Mouse (Mus musculus): ENCODE measurements at regions not wholly inside any gene's neighbourhood (a gene's known extent, or its start where the extent isn't known, plus 50 kb on each side); places are given as distances from the start of the nearest gene placed in this dataset.

GRCm38 (mm10) chr10:98837289-98838181 is 76.7 kb upstream of the Atp2b1 start:
- peaks cover under 1% of the 10 kb centered on the region; the same call in 1 of the 2 replicates for H3K9me3 ChIP-seq (ENCODE audit: control insufficient read depth, low read depth, low read length)
- H3K4me1 ChIP-seq (ENCODE audit: control insufficient read depth, insufficient read depth, low read length): no peaks in the 10 kb centered on the region
- no peak overlapping the region for H3K4me2 ChIP-seq (replicated peaks; ENCODE audit: low read depth, low read length)
- no peaks in the 10 kb centered on the region for H3K27me3 ChIP-seq (ENCODE audit: control insufficient read depth, insufficient read depth, low read length)
- no peaks in the 10 kb centered on the region for H3K36me3 ChIP-seq (ENCODE audit: control insufficient read depth, insufficient read depth, low read length)
- H3K4me3 ChIP-seq (ENCODE audit: low read depth, low read length): no peak overlapping the region
- H3K9ac ChIP-seq (replicated peaks; ENCODE audit: low read depth, low read length): no peak overlapping the region
- no peak for ATAC-seq (ENCODE audit: insufficient number of reproducible peaks, insufficient read depth, low FRiP score, low read depth)
- WGBS: 62% methylated on average over 16 of the region's 16 CpGs
- no peak overlapping the region for H3K27ac ChIP-seq (ENCODE audit: low read length)

DNA sequence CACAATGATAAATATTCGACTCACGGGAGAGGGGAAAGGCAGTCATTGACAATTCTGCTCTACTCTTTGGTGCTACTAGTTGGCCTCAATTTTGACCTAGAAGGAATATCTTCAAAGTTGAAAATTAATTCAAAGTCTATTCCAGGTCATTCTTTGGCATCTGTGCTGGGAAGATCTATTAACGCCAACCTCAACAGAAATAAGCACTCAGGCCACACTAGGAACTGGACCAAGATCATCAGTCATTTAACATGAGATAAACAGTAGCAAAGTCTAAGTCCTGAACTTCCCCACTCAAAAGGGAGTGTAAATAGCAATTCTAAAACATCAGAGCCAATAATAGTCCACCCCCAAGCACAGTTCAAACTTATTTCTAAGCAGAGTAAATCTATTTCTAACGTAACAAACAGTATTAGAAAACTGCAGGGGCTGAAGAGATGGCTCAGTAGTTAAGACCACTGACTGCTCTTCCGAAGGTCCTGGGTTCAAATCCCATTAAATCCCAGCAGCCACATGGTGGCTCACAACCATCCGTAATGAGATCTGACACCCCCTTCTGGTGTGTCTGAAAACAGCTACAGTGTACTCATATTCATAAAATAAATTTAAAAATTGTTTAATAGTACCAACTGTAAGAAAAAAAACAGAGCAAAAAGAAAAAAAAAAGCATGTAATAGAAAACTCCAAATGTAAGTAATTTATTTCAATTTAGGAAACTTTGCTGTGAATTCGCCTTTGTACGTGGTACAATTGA is 75.1 kb upstream of the Atp2b1 start:
- ATAC-seq (ENCODE audit: insufficient number of reproducible peaks, insufficient read depth, low FRiP score, low read depth): no peak
- 81% methylated on average over 8 of the region's 8 CpGs for WGBS
- Histone ChIP-seq H3K9ac (replicated peaks; ENCODE audit: low read depth, low read length) (no peak overlapping the region), H3K4me3 (ENCODE audit: low read depth, low read length) (no peak overlapping the region), H3K36me3 (ENCODE audit: control insufficient read depth, insufficient read depth, low read length) (no peaks in the 10 kb centered on the region), H3K4me1 (ENCODE audit: control insufficient read depth, insufficient read depth, low read length) (no peaks in the 10 kb centered on the region), H3K9me3 (ENCODE audit: control insufficient read depth, low read depth, low read length) (peaks cover 14% of the 10 kb centered on the region), H3K27ac (ENCODE audit: low read length) (no peak overlapping the region), H3K4me2 (replicated peaks; ENCODE audit: low read depth, low read length) (no peak overlapping the region), H3K27me3 (ENCODE audit: control insufficient read depth, insufficient read depth, low read length) (no peaks in the 10 kb centered on the region)

DNA sequence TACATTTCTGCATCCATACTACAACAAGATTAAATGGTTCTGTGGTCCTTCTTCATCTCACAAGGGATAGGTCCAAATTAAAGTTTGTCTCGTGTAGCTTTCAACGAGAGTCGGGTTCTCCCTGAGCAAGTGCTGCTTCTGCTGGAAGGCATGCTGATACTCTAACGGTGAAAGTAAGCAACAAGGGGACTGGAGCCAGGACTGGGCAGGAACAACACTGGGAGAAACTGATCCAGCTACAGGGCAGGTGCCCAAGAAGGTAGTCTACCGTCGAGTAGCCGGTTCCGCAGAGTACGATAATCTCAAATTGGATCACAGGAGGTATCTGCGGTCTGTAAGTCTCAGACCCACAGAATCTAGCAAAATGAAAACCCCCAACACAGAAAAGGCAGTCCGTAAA is 74.2 kb upstream of the Atp2b1 start:
- ATAC-seq (ENCODE audit: insufficient number of reproducible peaks, insufficient read depth, low FRiP score, low read depth): no peak
- no peak overlapping the region for H3K4me3 ChIP-seq (ENCODE audit: low read depth, low read length)

DNA sequence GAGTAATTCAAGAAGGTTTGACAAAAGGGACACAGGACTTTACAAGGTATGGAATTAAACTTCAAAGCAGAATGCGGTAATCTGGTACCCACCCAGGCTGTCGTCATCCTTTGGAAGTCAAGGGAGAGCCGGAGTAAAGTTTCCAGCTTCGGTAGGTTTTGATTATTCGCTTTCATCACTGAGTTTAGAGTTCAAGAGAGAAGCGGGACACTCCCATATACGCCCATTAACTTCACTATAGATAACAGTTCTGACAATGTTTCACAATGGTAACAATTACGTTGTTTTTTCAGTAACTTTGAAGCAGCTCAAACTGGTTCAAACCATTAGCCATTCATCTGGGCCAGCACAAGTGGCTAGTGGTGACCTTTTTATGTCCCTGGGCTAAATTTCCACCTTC is 73.8 kb upstream of the Atp2b1 start:
- Histone ChIP-seq H3K4me3 (ENCODE audit: low read depth, low read length) (no peak overlapping the region), H3K9me3 (ENCODE audit: control insufficient read depth, low read depth, low read length) (peaks cover 15% of the 10 kb centered on the region), H3K27me3 (ENCODE audit: control insufficient read depth, insufficient read depth, low read length) (no peaks in the 10 kb centered on the region), H3K36me3 (ENCODE audit: control insufficient read depth, insufficient read depth, low read length) (no peaks in the 10 kb centered on the region), H3K9ac (replicated peaks; ENCODE audit: low read depth, low read length) (no peak overlapping the region), H3K4me1 (ENCODE audit: control insufficient read depth, insufficient read depth, low read length) (no peaks in the 10 kb centered on the region), H3K27ac (ENCODE audit: low read length) (no peak overlapping the region), H3K4me2 (replicated peaks; ENCODE audit: low read depth, low read length) (no peak overlapping the region)
- no peak for ATAC-seq (ENCODE audit: insufficient number of reproducible peaks, insufficient read depth, low FRiP score, low read depth)
- WGBS: 93% methylated on average over 8 of the region's 8 CpGs

More for the DNA sequence above, 74.2 kb upstream of the Atp2b1 start:
- Histone ChIP-seq H3K9me3 (ENCODE audit: control insufficient read depth, low read depth, low read length) (peaks cover 15% of the 10 kb centered on the region), H3K4me1 (ENCODE audit: control insufficient read depth, insufficient read depth, low read length) (no peaks in the 10 kb centered on the region), H3K27me3 (ENCODE audit: control insufficient read depth, insufficient read depth, low read length) (no peaks in the 10 kb centered on the region), H3K27ac (ENCODE audit: low read length) (no peak overlapping the region), H3K36me3 (ENCODE audit: control insufficient read depth, insufficient read depth, low read length) (no peaks in the 10 kb centered on the region), H3K4me2 (replicated peaks; ENCODE audit: low read depth, low read length) (no peak overlapping the region), H3K9ac (replicated peaks; ENCODE audit: low read depth, low read length) (no peak overlapping the region)
- 95% methylated on average over 11 of the region's 11 CpGs for WGBS

- no peak for ATAC-seq (ENCODE audit: insufficient number of reproducible peaks, insufficient read depth, low FRiP score, low read depth)
- Histone ChIP-seq H3K27me3 (ENCODE audit: control insufficient read depth, insufficient read depth, low read length) (no peaks in the 10 kb centered on the region), H3K27ac (ENCODE audit: low read length) (no peak overlapping the region), H3K4me2 (replicated peaks; ENCODE audit: low read depth, low read length) (no peak overlapping the region), H3K4me3 (ENCODE audit: low read depth, low read length) (no peak overlapping the region), H3K36me3 (ENCODE audit: control insufficient read depth, insufficient read depth, low read length) (no peaks in the 10 kb centered on the region), H3K9me3 (ENCODE audit: control insufficient read depth, low read depth, low read length) (peaks cover 15% of the 10 kb centered on the region), H3K4me1 (ENCODE audit: control insufficient read depth, insufficient read depth, low read length) (no peaks in the 10 kb centered on the region), H3K9ac (replicated peaks; ENCODE audit: low read depth, low read length) (no peak overlapping the region)
- 86% methylated on average over 13 of the region's 13 CpGs for WGBS
Observed at GRCm38 (mm10) chr10:98840957-98841831, 73.0 kb upstream of the Atp2b1 start.

- no peak overlapping the region for H3K9ac ChIP-seq (replicated peaks; ENCODE audit: low read depth, low read length)
- WGBS: 87% methylated on average over 3 of the region's 3 CpGs
- no peaks in the 10 kb centered on the region for H3K36me3 ChIP-seq (ENCODE audit: control insufficient read depth, insufficient read depth, low read length)
- no peak overlapping the region for H3K4me2 ChIP-seq (replicated peaks; ENCODE audit: low read depth, low read length)
- H3K27ac ChIP-seq (ENCODE audit: low read length): no peak overlapping the region
- no peak for ATAC-seq (ENCODE audit: insufficient number of reproducible peaks, insufficient read depth, low FRiP score, low read depth)
- no peak overlapping the region for H3K4me3 ChIP-seq (ENCODE audit: low read depth, low read length)
- peaks cover 15% of the 10 kb centered on the region for H3K9me3 ChIP-seq (ENCODE audit: control insufficient read depth, low read depth, low read length)
- H3K27me3 ChIP-seq (ENCODE audit: control insufficient read depth, insufficient read depth, low read length): no peaks in the 10 kb centered on the region
- no peaks in the 10 kb centered on the region for H3K4me1 ChIP-seq (ENCODE audit: control insufficient read depth, insufficient read depth, low read length)
Observed at GRCm38 (mm10) chr10:98841860-98842259, 72.3 kb upstream of the Atp2b1 start.

GRCm38 (mm10) chr10:98842721-98843120 is 71.5 kb upstream of the Atp2b1 start:
- H3K4me3 ChIP-seq (ENCODE audit: low read depth, low read length): no peak overlapping the region
- 85% methylated on average over 1 of the region's 1 CpGs for WGBS
- no peak for ATAC-seq (ENCODE audit: insufficient number of reproducible peaks, insufficient read depth, low FRiP score, low read depth)
- no peak overlapping the region for H3K9ac ChIP-seq (replicated peaks; ENCODE audit: low read depth, low read length)
- no peaks in the 10 kb centered on the region for H3K36me3 ChIP-seq (ENCODE audit: control insufficient read depth, insufficient read depth, low read length)
- H3K9me3 ChIP-seq (ENCODE audit: control insufficient read depth, low read depth, low read length): peaks cover 15% of the 10 kb centered on the region
- no peaks in the 10 kb centered on the region for H3K27me3 ChIP-seq (ENCODE audit: control insufficient read depth, insufficient read depth, low read length)
- no peaks in the 10 kb centered on the region for H3K4me1 ChIP-seq (ENCODE audit: control insufficient read depth, insufficient read depth, low read length)
- no peak overlapping the region for H3K27ac ChIP-seq (ENCODE audit: low read length)
- no peak overlapping the region for H3K4me2 ChIP-seq (replicated peaks; ENCODE audit: low read depth, low read length)

GRCm38 (mm10) chr10:98849851-98850250 is 64.4 kb upstream of the Atp2b1 start:
- H3K4me1 ChIP-seq (ENCODE audit: control insufficient read depth, insufficient read depth, low read length): no peaks in the 10 kb centered on the region
- H3K4me3 ChIP-seq (ENCODE audit: low read depth, low read length): no peak overlapping the region
- 69% methylated on average over 3 of the region's 3 CpGs for WGBS
- no peak for ATAC-seq (ENCODE audit: insufficient number of reproducible peaks, insufficient read depth, low FRiP score, low read depth)
- no peaks in the 10 kb centered on the region for H3K27me3 ChIP-seq (ENCODE audit: control insufficient read depth, insufficient read depth, low read length)
- no peaks in the 10 kb centered on the region for H3K9me3 ChIP-seq (ENCODE audit: control insufficient read depth, low read depth, low read length)
- no peak overlapping the region for H3K4me2 ChIP-seq (replicated peaks; ENCODE audit: low read depth, low read length)
- no peak overlapping the region for H3K27ac ChIP-seq (ENCODE audit: low read length)
- H3K36me3 ChIP-seq (ENCODE audit: control insufficient read depth, insufficient read depth, low read length): no peaks in the 10 kb centered on the region
- H3K9ac ChIP-seq (replicated peaks; ENCODE audit: low read depth, low read length): no peak overlapping the region
